Mouse (Mus musculus) small intestine, adult 2 months (tissue): Measurements from ENCODE around the gene Msi2.

Source experiments
- CTCF ChIP-seq: fragments of 200-500 bp; IDR thresholded peaks from 2 replicates; pipeline ENCODE4 v1.5.1; 2012; ENCODE audit warnings: low read depth, mild to moderate bottlenecking, control low read depth, inconsistent platforms, low read length, moderate library complexity, mixed read lengths; ENCODE audit not compliant: insufficient replicate concordance, insufficient read length; ENCODE audit errors: extremely low read depth
- POLR2A ChIP-seq: fragments of 200-500 bp; IDR thresholded peaks from 2 replicates; pipeline ENCODE4 v1.6.1; 2012; ENCODE audit warnings: low read depth, mild to moderate bottlenecking, control low read depth, inconsistent platforms, low read length, moderate library complexity

DNA sequence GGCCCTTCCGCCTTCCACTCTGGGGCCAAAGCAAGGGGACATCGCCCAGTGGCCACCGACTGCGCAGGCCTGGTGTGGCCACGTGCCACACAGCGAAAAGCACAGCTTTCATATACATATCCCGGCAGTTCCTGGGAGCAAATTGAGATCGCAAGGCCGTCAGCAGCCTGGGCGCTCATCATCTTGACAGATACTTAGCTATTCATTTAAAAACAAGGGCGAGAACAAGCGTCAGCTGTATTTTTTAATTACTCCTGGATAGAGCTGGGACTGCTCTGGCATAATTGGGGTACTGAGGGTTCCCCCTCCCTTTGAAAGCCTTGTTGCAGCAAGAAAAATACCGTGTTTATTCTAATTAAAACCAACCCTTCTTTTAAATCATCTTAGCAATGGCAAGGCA lies 212.2 kb downstream of the Msi2 start:
- TF ChIP-seq POLR2A (no peak), CTCF (no peak)
